Mouse (Mus musculus): ENCODE results near the gene Mthfr. TPM values are rescaled to one million over a fixed set of nuclear protein-coding genes. Genes with fewer than 3 reads are reported as not detected.

Gene Mthfr
- total RNA-seq, 2 experiments from 2014 or later, result 7.9 to 10.7 TPM

DNA sequence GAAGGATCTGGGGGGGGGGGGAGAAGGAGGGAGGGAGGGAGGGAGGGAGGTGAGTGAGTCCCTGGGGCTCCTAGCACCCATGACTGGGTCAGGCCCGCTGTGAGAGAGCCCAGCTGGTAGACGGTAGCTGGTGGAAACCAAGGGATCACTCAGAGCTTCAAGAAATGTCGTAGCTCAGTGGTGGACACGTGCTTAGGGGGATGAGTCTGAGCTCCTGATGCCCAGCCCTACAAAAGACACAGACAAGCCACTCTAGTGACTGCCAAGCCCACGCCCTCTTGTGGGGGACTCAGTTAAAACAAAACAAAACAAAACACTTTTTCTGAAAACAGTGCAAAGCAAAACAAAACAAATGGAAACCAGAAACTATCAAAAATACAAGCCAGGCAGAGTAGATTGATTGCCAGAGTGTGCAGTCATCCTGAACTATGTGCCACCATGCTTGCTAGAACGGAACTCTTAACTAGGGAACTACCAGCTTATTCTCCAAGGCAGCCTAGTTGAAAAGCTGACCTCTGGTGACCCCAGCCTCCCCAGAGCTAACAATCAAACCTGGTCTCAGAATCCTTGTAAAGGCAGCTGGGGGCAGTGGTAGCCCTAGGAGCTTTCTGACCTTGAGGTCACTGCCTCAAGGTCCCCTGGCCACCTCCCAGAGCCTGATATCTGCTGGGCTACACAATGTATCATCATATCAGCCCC lies 27.0 kb downstream of the Mthfr start:
- DNase-seq, result peak in 1 of 2 experiments; percentile 42

DNA sequence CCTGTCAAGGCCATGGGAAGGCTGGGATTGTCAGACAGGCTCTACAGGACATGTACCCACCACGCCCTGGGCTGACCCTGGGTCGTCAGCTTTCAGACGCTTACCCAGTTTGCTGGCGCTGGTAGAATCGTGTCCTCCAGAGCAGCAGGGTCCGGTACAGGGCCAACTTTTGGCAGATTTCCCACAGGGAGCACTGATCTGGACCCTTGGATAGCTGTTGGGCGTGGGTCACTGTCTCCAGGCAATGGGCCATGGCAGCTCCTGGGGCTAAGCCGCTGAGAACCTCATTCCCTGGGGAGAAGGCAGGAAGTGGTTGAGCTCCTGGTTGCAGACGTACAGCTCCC lies 27.5 kb downstream of the Mthfr start:
- DNase-seq, result peak; percentile 67 to 84

DNA sequence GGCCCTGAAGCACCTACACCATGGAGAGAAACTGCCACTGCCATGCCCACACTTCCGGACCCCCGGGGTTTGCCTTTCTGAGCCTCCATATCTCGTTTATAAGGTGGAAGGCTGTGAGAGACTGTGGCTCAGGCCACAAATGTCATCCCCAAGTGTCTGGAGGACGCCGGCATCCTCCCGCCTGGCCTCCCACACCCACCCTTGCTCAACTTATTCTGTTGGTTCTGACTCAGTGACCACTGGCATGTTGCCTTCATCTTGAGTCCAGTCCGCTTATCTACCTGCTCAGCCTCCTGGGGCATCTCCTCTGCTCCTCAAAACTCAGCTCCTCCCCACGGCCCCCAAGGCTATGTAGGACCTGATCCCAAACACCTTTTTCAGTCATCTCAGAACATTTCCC lies 28.5 kb downstream of the Mthfr start:
- no peak for DNase-seq

DNA sequence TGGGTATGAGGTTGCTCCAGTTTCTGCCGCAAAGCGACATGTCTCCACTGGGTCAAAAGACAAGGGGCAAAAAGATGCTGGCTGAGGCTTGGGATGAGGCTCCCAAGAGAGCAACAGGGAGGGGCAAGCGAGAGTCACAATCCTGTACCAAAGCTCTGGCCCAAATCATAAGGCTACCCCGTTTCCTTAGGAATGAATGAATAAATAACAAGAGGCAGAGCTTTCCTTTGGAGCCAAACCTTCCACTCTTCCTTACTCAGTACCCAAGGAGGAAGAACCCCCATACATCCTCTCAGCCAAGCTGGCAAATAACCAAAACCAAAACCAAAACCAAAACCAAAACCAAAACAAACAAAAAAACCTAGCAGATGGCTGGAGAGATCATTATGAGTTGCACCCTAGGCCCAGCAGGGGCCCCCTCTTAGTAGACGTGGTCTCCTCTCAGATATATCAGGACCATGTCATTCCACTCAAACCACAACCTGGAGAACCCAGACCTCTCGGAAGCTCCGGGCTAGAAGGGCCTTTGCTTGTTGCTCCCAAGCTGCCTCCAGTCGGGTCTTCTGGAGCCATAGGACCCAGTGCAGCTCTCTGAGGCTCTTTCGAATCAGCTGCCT lies 30.8 kb downstream of the Mthfr start:
- no peak for DNase-seq

DNA sequence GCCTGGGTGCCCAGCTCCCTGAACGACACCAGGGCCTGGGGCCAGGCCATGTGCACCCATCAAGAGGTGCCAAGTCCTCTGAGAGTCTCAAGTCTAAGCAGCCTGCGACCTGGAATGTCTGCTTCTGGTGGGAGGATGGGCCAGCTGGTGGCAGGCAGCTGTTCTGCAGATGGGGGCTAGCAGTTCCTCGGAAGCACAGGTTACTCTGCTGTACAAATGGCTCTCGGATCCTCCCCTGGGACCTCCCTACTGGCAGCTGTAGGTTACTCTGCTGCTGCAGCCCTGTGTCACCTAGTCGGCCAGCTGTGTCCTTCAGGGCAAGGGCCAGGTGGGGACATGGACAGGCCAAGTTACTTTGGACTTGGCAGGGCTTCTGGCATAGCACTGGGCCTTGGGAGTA lies 32.6 kb downstream of the Mthfr start:
- peak in 1 of 2 experiments; percentile 63 for DNase-seq

DNA sequence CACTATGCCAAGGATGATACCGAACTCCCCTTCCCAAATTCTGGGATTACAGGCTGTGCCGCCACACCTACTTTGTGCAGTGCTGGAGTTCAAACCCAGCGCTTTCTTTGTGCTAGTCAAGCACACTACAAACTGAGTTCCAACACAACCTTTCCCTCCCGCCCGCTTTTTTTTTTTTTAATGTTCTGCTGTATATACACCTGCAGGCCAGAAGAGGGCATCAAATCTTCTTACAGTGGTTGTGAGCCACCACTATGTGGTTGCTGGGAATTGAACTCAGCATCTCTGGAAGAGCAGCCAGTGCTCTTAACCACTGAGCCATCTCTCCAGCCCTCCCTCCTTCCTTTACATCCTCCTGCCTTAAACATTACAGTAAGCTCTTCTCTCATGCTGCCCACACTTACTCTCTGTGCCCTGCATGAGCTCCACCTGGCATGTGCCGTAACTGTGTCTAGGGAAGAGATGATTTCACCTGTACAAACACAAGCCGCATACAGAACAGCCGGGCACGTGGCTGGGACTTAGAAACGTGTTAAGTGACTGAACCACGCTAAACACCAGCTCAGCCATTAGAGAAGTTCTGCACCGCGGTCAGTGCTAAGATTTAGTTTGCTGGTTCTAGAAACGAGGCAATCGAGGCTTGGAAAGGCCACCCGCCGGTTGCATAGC lies 35.8 kb downstream of the Mthfr start:
- peak in 1 of 2 experiments; percentile 38 for DNase-seq

DNA sequence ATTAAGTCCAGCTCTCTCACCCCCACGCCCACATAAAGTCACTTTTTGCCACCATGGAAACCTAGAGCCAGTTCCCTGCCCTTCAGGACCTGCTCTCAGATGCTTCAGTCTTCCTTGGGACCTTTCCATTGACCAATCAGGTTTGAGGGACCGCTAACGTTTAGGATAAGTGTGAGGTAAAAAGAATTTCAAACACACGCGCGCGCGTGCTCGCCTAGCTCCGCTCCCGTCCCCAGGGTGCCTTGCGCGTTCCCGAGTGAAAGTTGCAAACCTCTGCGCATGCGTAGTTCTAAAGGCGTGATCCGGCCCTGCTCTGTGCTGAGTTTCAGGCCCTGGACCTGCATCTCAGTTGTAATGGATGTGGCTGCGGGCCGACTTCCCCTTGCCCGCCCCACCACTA lies 36.4 kb downstream of the Mthfr start:
- DNase-seq, result peak; percentile 86 to 89

DNA sequence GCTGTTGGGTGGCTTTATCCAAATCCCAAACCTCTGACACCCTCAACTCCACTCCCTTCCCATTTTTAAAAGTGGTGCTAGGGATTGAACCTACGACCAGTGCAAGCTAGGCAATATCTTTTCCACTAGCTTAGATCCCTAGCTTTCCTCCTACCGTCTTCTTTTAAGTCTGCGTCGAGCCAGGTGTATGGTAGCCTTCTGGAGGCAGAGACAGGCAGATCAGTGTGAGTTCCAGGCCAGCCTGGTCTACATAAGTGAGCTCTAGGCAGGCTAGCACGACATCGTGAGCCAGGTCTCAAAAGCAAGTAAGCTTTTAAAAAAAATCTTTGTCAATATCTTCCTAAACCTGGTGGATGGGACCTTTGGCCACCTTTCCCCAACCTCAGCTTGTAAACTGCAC lies 37.0 kb downstream of the Mthfr start:
- no peak for DNase-seq

DNA sequence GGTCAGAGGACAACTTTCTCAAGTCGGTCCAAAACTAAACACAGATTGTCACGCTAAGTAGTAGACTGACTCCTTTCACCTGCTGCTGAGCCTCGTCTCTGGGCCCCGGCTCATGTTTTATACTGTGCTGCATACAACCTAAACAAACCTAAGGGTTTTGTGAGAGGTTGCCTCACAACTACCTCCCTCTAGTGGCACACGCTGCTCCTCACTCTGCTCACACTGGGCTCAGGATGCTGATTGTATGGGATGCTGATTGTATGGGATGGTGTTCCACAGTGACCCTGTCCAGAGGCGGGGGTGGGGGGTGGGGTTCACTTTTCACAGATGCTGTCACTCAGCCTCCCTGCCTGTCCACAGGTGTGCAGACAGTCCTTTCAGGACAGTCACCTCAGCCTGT lies 40.3 kb downstream of the Mthfr start:
- no peak for DNase-seq

DNA sequence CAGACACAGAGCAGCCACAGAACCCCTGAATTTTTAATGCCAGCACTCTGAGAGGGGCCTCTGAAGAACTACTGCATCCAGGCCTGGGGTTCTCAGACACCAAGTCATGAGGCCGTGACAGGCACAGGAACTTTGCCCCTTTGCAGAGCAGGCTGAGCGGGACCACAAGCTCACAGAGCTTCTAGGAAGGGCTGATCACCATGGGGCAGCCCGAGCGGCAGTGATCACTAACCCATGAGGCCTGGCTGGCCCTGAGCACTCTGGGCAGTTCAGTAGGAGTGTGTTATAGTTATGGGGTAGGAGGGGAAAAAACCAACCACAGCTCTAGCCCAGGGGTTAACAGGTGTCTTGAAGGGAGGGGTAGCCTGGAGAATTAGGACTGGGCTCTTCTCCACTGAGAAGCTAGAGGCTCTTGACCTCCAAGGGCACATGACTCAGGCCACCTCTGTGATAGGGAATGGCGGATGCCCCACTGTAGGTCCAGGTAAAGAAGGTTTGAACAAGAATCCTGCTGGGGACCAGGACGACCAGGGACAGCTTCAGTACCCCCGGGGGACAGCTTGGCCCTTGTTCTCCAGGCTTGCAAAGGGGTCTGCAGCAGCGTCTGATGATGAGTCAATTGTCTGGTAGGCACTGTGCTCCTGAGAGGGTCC lies 41.2 kb downstream of the Mthfr start:
- no peak for DNase-seq

DNA sequence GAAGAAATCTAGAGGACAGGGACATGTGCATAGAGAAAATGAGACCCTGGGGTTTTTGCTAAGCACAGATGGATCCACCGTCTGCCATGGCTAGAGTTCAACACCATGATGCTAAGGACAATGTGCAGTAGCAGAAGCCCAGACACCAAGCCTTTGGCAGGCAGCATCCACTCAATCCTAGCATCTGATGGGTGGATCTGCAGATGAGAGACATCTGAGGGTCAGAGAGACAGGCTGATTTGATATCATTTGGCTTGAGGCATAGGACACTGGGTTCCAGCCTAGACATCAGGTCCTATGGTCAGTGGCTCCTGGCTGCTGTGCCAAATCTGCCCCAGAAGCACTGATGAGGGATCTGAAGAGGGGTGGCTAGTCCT lies 41.7 kb downstream of the Mthfr start:
- DNase-seq, result no peak

DNA sequence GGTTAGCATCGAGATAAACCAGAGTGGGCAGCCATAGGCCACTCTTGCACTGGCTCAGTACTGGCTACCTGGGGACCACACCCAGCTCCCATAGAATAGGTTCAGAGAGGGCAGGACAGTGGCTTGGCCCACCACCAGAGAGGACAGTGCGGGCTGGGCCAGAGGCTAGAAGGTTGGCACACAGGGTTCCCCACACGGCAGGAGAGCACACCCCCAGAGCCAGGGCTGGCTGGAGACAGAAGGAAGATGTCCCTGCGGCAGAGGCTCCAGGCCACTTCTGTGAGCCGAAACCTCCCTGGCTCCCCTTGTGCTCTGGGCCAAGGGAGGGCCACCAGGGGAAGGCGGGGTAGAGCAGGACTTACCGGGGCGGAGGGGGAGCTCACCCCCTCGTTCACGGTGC lies 42.3 kb downstream of the Mthfr start:
- no peak for DNase-seq

DNA sequence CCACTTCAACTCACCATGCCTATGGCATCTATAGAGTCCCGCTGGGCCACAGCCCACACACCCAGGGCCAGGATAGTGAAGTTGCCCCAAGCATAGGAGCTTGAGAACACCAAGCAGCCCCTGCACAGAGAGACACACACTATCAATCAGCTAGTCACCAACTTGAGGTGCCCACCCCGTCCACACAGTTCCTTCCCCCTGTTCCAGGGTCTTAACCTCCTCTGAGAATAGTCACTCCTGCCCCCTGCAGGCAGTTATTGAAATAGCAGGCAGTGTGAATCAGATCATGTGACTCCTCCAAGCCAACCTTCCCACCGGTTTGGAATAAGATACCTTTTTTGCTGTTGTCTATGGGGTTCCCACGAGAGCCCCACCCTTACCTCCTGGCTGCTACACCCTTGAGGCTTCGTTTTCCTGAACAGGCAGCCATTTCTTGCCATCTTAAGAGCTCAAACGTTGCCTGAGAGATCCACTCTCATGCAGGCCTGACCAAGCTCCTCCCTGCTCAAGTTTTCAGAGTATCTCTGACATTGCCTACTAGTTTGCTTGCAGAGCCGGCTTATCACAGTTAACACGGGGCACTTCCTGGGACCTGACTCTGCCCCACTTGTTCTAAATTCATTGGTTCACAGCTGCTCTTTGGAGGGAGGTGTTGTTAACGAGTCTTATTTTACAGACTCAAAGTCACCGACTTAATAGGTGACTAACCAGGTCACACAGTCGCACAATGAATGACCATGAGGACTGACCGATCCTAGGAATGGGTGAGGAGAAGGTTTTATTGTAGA lies 43.6 kb downstream of the Mthfr start:
- DNase-seq, result peak; percentile 70 to 78

DNA sequence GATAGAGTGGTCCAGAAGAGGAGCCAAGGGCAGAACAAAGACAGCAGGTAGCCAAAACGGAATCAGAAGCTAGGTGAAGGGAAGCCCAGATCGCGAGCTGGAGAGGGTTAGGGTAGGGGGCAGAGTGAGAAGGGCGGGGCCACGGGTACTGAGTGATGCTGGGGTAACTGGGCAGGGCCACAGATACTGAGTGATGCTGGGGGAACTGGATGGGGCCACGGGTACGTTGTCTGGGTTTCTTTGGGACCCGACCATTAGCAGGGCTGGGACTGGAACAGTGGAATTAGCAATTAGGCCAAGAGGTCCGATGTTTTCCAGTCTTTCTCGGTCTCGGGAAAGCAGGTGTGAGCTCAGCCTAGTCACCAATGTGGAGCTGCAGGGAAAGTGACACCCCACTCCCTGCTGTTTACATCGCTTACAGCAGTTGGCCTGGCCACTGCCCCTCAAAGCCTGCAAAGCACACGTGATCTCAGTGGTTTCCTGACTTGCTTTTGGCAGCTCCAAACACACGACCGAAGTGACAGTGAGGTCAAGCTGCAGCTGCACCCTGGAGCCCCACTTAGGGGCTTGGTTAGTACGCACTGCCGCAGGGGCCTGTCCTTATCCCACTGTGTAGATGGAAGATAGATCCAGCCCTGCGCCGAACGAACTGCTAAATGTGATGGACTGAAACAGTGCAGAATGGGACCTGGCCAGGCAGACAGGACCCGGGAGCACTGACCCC lies 44.5 kb downstream of the Mthfr start:
- peak; percentile 69 to 83 for DNase-seq

DNA sequence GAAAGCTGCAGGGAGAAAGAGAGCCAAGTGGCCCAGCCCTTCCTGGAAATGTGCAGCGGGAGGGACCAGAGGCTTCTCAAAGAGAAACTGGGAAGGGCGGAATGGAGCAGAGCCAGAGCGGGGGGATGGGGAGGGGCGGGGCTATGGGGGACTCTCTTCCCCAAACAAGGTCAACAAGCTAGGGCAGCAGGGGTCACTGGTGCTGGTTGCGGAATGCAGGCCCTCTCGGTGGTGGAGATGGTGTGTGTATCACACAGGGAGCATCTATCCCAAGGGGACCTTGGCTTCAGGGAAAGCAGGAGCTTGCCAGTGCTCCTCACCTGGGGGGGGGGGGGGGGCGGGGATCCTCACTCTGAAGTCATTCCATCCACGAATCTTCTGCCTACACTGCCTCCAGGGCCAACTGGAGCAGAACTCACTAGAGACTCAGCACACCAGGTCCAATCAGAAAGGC lies 45.4 kb downstream of the Mthfr start:
- DNase-seq, result peak; percentile 68 to 85

DNA sequence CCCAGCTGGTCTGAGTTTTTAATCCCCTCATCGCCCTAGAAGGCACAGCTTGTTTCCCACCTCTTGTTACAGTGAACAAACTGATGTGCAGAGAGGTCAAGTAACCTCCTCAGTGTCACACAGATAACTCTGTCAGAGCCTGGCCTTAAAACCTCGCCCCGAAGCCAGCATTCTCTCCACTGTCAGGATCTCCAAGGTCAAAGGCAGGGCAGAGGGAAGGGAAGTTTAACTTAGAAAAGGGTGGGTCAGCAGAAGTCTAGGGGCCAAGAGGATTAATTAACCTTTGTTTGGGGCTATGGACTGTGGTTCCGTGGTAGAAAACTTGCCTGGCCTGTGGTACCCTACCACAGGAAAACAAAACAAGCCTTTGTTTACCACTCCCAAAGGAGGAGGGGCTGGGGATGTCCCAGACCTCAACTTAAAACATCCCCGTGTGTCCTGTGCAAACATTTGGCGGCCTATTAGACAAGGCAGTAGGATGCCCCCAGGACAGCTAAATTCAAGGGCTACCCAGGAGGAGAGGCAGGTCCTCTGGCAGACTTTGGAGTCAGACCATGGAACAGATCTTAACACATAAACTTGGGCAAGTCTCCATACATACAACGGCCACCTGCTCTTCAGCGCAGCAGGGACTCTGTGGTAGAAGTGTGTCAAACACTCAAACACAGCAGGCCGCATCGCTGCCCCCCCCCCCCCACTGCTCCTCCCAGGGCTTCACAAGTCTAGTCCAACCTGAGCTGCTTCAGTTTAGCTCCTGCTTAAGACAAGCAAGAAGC lies 46.4 kb downstream of the Mthfr start:
- DNase-seq, result peak; percentile 44 to 46

DNA sequence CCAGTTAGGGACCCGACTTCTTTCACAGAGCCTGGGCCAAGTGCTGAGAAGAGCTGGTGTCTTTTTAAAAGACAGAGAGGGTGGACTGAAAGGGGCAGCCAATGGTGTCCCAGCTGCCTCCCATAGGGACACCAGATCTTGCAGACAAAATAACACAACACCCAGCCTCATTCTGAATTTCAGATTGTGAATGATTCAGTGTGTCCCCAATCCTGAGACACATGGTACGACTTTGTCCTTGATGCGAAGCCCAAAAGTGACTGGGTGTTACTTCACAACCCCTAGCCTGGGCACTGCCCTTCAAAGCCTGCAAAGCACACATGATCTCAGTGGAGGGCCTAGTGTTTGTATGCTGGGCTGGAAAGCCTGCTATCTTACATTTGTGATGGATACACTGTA lies 47.0 kb downstream of the Mthfr start:
- peak; percentile 41 to 45 for DNase-seq

DNA sequence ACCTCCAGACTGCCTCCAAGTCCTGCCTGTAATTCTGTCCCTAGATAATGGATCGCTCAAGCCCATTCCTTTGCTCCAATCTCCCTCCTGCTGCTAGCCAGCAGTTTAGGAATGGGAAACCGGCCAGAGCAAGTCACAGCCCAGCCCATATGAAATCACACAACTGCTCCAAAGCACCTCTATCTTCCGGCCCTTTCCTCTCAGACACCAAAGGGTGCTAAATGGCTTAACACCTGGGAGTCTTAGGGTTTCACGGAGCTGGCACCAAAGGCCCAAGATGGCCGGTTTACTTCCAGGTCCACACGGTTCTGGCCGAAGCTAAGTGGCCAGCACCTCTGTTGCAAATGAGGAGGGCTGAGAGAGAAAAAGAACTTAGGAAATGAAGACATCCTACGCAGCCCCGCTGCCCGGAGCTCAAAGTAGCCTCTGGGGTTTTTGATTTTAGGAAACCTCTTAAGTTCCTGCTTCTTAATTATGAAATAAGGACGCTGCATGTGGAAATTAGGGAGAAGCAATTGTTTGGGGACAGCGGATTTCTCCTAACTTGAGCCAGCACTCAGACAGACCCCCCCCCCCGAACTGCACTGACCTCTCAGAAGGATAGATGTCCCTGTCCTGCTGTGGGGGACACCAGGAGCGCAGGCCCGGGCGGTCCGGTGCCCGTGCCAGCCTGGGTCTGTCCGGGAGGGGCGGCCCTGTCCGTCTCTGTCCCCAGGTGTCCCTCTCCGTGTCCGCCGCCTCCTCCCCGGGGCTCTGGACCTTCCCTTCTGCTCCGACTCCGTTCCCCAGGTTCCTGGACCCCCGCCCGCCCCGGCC lies 48.4 kb downstream of the Mthfr start:
- peak; percentile 80 to 83 for DNase-seq

DNA sequence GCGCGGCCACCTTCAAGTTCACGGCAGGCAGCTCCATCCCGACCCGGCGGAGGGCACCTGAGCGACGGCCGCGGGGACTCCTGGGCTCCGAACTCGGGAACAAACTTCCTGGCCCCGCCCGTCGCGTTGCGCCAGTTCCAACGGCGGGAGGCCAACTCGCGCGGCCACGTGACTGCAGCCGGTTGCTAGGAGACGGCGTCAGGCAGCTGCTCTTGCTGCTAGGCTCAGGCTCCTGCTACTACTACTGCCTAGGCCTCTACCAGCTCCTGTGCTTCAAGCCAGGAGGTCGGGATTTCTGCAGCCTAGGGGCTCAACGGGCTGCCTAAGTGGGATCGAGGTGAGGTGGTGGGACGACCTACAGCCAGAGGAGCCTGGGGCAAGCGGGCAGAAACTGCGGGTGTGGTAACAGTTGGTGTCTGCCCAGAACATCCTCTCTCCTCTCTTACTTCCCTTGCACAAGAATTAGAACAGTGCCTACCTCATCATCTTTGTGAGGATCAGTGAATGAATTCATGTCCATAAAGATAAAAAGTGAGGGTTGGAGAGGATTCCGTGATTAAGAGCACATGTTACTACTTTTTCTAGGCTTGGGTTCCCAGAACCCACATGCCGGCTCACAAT lies 49.1 kb downstream of the Mthfr start, which contains the start of gene Agtrap:
Agtrap (minus strand) TSS at position 125 of the 621 bp plus-strand sequence.
- DNase-seq, result peak; percentile 98
